Mouse (Mus musculus) ovary, postnatal 14 days (tissue): ENCODE results near the gene Pid1.
A peak's percentile ranks its signal among the peaks of the same experiment; 100 is the strongest.
"Not testable (repeated sequence)": the region's sequence is repeated elsewhere in the genome, so short reads cannot be mapped to it uniquely, and the experiment has no call there.

Source experiments
- DNase-seq: peaks from one replicate; pipeline ENCODE4 v3.0.0; 2022; ENCODE audit warnings: low spot score

The Pid1 gene

GRCm38 (mm10) chr1:84271712-84272200 lies 92.2 kb downstream of the Pid1 start:
- DNase-seq, result no peak

- DNase-seq, result no peak
Measured at GRCm38 (mm10) chr1:84257656-84258055, 106.3 kb downstream of the Pid1 start.

- DNase-seq, result no peak
Measured at GRCm38 (mm10) chr1:84254361-84254760, 109.6 kb downstream of the Pid1 start.

GRCm38 (mm10) chr1:84253838-84254237 lies 110.1 kb downstream of the Pid1 start:
- DNase-seq, result peak; percentile 34

- no peak for DNase-seq
Measured at GRCm38 (mm10) chr1:84251205-84251604, 112.8 kb downstream of the Pid1 start.

- no peak for DNase-seq
Measured at GRCm38 (mm10) chr1:84250770-84251169, 113.2 kb downstream of the Pid1 start.

GRCm38 (mm10) chr1:84249772-84250338 lies 114.1 kb downstream of the Pid1 start:
- DNase-seq, result no peak

GRCm38 (mm10) chr1:84247111-84247510 lies 116.9 kb downstream of the Pid1 start:
- no peak for DNase-seq

GRCm38 (mm10) chr1:84241192-84241828 lies 122.7 kb downstream of the Pid1 start:
- no peak for DNase-seq

- DNase-seq, result no peak
Measured at GRCm38 (mm10) chr1:84240203-84240602, 123.8 kb downstream of the Pid1 start.

GRCm38 (mm10) chr1:84230431-84230830 lies 133.5 kb downstream of the Pid1 start:
- DNase-seq, result no peak

GRCm38 (mm10) chr1:84225626-84226025 lies 138.4 kb downstream of the Pid1 start:
- DNase-seq, result no peak

- DNase-seq, result no peak
Measured at GRCm38 (mm10) chr1:84222051-84222450, 141.9 kb downstream of the Pid1 start.

GRCm38 (mm10) chr1:84218605-84219004 lies 145.4 kb downstream of the Pid1 start:
- no peak for DNase-seq

- no peak for DNase-seq
Measured at GRCm38 (mm10) chr1:84217777-84218176, 146.2 kb downstream of the Pid1 start.

- no peak for DNase-seq
Measured at GRCm38 (mm10) chr1:84211507-84211906, 152.5 kb downstream of the Pid1 start.

- DNase-seq, result not testable (repeated sequence)
Measured at GRCm38 (mm10) chr1:84205746-84206145, 158.2 kb downstream of the Pid1 start.

GRCm38 (mm10) chr1:84203494-84203893 lies 160.5 kb downstream of the Pid1 start:
- DNase-seq, result no peak

- no peak for DNase-seq
Measured at GRCm38 (mm10) chr1:84199890-84200289, 164.1 kb downstream of the Pid1 start.

- DNase-seq, result no peak
Measured at GRCm38 (mm10) chr1:84198887-84199286, 165.1 kb downstream of the Pid1 start.

- DNase-seq, result no peak
Measured at GRCm38 (mm10) chr1:84192167-84192566, 171.8 kb downstream of the Pid1 start.

GRCm38 (mm10) chr1:84189446-84189845 lies 174.5 kb downstream of the Pid1 start:
- no peak for DNase-seq

GRCm38 (mm10) chr1:84186756-84187437 lies 177.1 kb downstream of the Pid1 start:
- DNase-seq, result no peak
